Mouse (Mus musculus) cerebellum, adult 2 months (tissue): ENCODE results near the gene Tln1.

Experiments
- CTCF ChIP-seq: fragments of 200-500 bp; IDR thresholded peaks from 2 replicates; pipeline ENCODE4 v1.5.1; 2011; ENCODE audit warnings: low read depth, mild to moderate bottlenecking, control low read depth, low read length, moderate library complexity, borderline replicate concordance; ENCODE audit not compliant: insufficient read depth
- POLR2A ChIP-seq: fragments of 200-500 bp; IDR thresholded peaks from 2 replicates; pipeline ENCODE4 v1.6.1; 2011; ENCODE audit warnings: low read length, control low read depth, borderline replicate concordance; ENCODE audit not compliant: insufficient read depth

- TF ChIP-seq CTCF (no peak), POLR2A (no peak)
These were observed 975 bp downstream of the Tln1 start for GRCm38 (mm10) chr4:43561436-43561996.
